Mouse (Mus musculus): Measurements from ENCODE around the gene Slco1a4.

DNA sequence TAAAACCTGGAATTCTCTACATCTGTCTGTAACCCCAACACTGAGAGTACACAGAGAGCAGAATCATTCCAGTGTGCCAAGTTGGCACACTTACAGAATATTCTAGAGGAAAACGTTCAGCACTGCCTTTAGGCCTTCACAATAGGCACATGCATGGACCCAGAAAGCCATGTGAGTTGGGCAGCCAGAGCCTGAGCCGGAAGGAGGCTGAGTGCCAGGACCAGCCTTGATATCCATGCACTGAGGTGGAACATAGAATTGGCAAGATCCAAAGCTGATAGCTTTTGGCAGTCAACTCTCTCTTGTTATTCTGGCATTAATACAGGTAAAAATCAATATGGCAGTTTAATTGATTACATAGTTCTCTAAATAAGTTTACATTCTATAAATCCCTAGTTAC is 81.5 kb downstream of the Slco1a4 start:
- TF ChIP-seq CTCF (IDR thresholded peaks at IDR 0.05; ENCODE audit: borderline replicate concordance, control insufficient read depth, extremely low read depth, insufficient read depth, low read length, poor library complexity): no peak
- no peak for TF ChIP-seq POLR2A (IDR thresholded peaks at IDR 0.05; ENCODE audit: control insufficient read depth, extremely low read depth, insufficient read depth, low read length, poor library complexity)
